Mouse (Mus musculus): ENCODE measurements around the gene Tmc6.

Gene Tmc6

DNA sequence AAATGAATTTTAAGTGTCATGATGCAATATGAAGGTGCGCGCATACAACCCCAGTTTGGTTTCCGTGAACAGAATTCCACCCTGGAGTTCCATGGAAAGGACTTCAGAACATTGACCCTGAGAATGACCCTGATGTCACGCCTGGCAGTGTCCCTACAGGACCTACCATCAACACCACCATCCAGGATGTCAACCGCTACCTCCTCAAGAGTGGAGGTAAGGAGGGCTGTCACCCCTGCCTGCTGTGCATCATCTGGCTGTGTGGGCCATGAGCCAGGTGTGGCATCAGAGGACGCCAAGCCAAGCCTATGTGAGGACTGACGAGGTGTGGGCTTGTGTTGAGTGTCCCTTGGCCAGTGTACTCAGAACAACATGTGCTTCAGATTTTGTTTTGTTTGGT, 26.1 kb downstream of the Tmc6 start:
- no peak for DNase-seq (ENCODE audit: low spot score in 2 of 2)

DNA sequence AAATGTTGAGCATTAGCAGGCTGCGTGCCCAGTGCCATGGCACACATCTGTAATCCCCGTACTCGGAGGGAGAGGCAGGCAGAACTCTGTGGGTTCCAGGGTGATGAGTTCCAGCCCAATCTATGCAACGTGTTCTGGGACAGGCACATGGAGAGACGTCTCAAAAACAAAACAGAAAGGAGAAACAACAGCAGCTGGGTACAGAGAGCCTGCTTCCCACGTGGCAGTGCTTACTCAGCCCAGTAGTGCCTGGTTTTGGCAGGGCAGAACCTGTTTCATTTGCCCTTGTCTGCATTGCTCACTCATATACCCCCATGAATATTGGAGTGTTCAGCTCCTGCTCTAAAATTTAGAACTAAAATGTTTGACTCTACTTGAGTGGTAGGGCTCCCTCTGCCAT, 30.5 kb downstream of the Tmc6 start:
- no peak for DNase-seq (ENCODE audit: low spot score in 2 of 2)

DNA sequence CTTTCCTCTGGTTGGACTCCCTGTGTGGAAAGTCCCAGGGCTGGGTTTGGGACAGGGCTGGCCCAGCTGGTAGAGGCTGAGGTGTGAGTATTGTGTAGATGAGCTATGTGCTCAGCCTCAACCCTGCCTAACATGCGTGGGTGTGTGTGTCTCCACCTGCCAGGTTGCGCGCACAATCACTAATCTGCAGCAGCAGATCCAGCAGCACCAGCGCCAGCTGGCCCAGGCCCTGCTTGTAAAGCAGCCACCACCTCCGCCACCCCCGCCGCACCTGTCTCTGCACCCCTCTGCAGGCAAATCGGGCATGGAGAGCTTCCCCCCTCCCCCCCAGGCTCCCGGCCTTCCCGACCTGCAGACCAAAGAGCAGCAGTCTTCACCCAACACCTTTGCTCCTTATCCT, 32.6 kb downstream of the Tmc6 start:
- no peak for DNase-seq (ENCODE audit: low spot score in 2 of 2)

DNA sequence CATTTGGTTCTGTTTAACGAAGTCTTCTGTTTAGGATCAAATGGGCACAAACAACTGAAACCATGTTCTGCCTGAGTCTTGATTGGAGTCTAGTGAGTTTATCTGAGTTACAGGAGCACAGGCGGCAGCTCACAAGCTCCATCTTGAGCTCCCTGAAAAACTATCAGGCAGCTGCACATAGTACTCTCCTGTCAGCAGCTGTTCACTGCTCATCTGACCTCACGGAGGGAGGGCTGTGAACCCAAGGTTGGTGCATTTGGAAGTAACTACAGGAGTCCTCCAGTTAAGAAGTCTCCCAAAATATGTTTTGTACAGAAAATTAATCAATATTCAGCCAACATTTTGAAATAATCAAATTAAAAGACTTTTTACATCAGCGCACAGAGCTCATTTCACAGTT, 33.4 kb downstream of the Tmc6 start:
- DNase-seq (ENCODE audit: low spot score in 2 of 2): no peak

DNA sequence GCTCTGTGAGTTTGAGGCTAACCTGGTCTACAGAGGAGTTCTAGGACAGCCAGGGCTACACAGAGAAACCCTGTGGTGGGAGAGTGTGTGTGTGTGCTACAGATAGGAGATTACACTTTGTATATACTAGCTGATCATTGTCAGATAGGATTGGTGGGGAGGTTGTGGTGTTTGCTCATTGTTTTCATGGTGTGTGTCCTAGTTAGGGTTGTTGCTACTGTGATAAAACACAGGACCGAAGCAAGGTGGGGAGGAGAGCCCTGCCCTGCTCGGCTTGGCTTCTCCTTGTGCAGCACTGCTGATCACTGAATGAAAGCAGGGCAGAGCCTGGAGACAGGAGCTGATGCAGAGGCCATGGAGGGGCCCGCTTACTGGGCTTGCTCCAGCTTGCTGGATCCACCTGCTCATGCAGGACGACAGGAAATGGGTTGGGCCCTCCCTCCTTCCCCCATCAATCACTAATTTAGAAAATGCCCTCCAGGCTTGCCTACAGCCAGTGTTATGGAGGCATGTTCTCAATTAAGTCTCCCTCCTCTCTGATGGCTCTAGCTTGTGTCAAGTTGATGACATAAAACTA, 38.5 kb downstream of the Tmc6 start:
- no peak for DNase-seq (ENCODE audit: low spot score in 2 of 2)

DNA sequence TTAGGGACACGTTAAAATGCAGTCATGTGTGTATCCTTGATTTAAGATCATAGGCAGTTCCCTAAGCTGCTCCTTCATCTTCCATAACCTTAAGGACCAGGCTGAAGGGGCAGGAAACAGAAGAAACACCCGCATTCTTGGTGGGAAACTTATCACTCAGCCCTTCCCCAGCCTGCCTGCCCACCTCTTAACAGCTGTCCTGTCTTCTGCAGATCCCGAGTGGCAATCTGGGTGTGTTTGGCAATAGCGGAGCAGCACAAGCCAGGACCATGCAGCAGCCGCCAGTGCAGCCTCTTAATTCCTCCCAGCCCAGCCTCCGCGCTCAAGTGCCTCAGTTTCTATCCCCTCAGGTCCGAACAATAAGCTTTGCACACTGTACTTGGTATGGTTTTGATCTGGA, 39.3 kb downstream of the Tmc6 start:
- no peak for DNase-seq (ENCODE audit: low spot score in 2 of 2)

DNA sequence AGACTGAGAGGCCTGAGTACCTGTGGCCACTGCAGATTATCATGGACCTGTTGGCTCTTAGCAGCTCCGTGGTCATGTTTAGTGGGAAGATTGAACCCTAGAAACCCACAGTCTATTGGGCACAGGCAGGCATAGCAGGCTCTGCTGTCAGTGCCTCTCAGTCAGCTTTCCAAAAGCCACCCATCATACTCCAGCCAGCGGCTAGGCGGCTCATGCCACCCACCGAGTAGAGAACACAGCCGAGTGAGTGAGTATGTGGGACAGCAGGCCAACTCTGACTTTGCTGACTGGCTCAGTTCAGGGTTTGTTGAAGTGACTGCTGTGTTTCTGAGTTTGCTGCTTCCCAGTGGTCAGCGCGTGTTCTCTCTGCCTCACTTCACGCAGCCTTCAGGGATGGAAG, 39.8 kb downstream of the Tmc6 start:
- DNase-seq (ENCODE audit: low spot score in 2 of 2): no peak

DNA sequence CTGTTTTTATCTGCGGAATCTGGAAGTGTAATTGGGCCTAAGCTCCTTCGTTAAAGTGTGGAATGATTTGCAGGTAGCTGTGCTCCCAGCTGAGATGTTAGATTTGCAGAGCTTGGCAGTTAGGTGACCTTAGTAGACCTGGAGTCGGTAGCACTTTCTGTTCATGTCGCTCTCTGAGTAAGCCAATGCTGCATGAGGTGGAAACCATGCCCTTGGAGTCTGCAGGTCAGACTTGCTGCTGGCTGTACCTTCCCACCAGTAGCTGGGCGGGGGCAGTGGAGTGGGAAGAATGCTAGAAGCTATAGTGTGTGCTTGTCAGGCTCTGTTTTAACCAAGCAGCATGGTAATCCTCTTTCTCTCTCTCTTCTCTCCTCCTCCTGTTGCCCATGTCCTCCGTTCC, 40.9 kb downstream of the Tmc6 start:
- DNase-seq (ENCODE audit: low spot score in 2 of 2): no peak

DNA sequence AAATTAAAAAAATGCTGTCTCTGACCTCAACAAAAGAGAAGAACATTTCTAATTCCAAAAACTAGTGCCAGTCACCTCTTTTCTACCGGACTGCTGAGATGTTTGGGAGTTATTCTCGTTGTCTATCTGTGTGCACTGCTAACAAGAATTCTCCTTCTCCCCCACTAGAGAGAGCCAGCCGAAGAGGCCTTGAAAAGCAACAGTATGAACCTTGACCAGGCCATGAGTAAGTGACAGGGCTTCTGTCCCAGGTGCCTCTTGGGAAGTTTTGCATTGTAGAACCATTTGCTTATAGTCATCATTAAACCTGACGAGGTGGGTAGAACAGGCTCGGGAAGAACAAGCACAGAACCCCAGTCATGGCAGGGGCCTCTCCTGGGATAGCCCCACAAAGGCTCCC, 43.9 kb downstream of the Tmc6 start:
- DNase-seq (ENCODE audit: low spot score in 2 of 2): no peak

DNA sequence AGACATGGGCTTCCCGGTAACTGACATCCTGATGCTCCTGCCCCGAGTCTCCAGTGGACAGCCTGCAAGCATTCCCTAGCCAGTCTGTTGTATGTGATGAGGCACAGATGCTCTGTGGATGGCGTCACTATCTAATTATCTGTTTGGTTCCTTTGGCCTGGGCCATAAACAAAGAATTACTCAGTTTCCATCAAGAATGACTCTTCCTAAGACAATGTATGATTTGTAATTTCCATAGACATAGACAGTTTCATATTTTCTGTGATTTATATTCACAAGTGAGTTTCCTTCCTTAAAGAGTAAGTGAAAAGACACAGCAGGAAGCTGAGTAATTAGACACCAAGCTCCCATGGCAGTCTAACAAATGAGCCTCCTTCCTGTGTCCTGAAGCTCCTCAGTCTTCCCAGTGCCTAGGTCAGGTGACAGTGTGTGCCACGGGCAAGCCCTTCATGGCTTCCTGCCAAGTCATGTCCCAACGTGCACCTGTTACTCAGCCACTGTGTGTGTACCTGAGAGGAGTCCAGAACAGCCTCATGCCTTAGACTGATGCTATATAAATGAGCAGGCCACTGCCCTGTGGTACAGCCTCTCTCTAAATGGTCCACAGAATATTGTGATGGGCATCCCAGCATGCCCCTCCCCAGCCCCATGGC, 45.8 kb downstream of the Tmc6 start:
- no peak for DNase-seq (ENCODE audit: low spot score in 2 of 2)

DNA sequence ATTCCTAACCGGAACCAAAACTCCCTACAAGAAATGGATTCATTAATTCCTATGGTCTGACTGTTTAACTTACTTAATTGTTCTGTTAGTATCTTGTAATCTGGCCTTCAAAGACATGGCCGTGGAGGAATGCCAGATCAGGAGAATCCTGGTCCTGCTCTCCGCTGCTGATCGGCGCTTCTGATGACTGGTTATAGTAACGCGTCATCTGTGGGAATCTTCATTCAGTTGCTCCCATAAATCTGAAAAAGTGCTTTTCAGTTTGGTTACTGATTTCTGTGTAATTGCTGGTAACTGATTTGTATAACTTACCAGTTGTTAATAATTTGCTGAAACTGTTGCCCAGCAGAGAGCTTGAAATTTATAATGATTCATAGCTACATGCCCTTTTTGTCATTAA, 50.5 kb downstream of the Tmc6 start:
- DNase-seq (ENCODE audit: low spot score in 2 of 2): no peak

DNA sequence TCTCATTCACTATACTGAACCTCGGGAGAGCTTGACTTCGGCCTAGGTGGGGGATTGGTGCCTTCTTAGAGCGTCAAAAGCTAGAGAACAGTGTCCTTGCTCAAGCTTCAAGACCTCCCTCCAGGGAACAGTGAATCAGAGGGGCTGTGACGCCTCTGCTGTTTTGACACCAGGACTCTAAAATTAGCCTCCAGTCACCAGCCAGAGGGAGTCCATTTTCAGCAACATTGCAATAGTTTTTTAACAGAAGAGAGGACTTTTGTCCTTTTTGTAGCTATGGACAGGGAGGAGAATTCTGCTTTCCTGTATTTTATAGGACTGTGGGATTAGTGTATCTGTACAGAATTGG, 51.5 kb downstream of the Tmc6 start:
- no peak for DNase-seq (ENCODE audit: low spot score in 2 of 2)

DNA sequence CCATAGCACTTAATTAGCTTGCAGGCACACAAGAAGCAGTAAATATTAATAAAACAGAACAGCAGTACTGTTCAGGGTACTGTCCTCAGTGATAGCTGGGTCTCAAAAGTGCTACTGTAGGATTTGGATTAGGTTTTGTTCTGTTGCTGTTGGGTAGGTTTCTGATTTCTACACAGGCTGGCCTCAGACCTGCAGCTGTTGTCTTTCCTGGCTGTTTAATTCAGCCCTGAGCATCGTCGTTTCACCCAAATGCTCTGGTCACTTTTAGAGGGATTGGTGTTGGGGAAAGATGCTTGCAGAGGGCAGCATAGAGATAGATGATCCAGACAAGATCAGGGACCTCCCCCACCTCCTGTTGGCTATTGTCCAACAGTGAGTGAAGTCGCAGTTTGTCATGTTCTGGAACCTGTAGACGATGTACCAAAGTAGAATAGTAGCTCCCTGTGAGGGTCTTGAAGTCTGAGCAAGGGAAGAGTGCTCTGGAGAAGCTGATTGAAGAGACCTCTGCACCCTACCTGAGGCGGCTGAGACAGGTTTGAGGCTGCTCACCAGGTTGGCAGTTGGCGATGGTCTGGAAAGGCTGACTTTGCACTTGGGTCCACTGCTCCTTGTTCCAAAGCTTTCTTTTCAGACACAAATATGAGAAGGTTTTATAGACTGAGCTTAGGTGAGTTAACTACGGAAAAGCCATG, 52.1 kb downstream of the Tmc6 start:
- DNase-seq (ENCODE audit: low spot score in 2 of 2): no peak

DNA sequence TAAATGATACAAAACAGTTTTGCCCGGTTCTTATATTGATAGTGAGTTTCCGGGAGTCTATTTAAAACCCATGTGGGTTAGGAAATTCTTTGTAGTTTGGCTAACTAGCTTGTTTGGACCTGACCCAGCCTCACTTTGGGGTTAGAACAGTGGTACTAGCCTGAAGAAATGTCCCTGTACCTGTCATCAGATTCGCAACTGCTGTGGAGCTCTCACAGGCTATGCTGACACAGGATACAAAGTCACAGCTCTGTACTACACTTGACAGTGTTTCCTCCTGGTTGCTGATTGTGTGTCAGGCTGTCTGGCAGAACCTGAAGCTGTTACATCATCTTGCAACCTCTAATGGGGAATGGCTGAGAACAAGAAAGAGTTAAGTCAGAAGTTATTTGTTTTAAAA, 52.7 kb downstream of the Tmc6 start:
- DNase-seq (ENCODE audit: low spot score in 2 of 2): peak in 1 of 2 experiments; percentile 28

DNA sequence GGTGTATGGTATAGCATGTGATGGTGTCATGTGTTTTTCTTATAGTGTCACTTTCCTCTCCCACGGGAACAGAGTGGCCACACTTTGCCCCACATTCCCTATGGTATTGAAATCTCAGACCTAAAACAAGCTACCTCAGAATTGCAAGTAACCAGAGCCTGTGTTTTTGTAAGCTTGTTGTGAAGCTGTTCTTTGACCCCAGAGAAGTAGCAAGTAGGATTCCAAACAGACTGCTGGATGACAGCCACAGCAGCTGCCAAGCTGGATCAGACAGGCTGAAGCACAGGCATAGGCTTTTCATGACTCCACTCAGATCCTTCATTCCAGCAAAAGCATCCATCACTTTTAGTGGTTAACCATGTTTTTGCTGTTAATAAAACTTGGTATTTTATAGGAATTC, 53.2 kb downstream of the Tmc6 start:
- peak; percentile 46 to 55 for DNase-seq (ENCODE audit: low spot score in 2 of 2)

DNA sequence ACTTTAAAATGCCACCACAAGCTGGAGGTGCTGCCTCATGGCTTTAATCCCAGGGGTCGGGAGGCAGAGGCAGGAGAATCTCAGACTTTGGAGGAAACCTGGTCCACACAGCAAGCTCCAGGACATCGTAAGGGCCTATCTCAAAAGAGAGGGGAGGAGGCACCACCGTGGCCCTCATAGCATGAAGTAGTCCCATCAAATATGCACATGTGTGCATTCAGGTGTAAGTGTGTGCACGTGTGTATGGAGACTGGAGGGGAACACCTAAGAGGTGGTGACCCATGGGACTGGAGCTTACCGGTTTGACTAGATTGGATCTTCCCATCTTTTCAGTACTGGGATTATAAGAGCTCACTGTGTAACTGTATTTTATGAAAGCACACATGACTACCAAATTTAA, 53.8 kb downstream of the Tmc6 start:
- no peak for DNase-seq (ENCODE audit: low spot score in 2 of 2)

DNA sequence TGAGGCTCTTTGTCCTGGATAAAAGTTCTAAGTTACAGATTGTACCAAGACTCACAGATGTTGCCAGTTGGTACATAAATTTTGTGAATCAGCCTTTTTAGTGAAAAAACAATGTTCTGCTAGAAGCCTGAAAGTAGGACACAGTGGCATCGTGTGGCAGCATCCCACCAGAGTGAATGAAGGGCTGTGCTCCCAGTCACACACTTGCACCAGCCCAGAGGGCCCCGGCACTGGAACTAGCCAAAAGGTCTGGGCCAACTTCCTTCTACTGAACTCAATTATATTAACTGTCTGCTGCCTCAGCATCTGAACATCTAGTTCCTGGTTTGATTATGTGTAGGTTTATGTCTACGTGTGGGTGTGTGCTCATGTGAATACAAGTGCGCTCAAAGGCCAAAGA, 55.0 kb downstream of the Tmc6 start:
- DNase-seq (ENCODE audit: low spot score in 2 of 2): no peak

DNA sequence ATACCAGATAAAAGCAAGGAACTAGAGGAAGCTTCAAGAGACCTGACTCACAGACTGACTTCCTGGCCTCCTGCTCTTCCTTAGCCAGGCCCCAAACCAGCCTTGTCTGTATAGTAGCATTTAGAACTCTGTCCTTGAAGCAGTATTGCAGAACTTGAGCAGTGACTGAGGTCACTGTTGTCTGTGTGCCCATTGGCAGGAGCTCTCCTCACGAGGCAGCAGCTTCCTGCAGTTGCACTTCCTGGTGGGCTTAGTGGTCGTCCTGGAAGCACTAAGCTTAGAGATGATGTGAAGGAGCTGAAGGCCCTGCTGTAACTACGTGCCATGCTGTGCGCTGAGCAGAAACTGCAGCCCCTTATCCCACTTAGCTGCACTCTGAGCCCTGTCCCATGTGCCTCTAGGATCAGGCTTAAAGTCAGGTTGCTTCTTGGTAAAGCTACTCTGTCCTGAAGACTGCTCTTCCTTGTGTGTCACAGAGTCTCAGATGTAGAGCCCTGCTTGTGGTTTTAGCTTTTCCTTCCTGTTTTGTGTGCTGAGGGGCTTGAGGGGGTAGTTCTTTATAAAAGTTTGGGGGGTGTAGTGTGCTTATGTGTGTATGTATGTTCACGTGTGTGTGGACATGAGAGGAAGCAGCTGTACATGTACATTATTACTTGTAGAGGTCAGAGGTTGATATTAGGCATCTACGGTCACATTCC, 57.2 kb downstream of the Tmc6 start:
- DNase-seq (ENCODE audit: low spot score in 2 of 2): no peak

DNA sequence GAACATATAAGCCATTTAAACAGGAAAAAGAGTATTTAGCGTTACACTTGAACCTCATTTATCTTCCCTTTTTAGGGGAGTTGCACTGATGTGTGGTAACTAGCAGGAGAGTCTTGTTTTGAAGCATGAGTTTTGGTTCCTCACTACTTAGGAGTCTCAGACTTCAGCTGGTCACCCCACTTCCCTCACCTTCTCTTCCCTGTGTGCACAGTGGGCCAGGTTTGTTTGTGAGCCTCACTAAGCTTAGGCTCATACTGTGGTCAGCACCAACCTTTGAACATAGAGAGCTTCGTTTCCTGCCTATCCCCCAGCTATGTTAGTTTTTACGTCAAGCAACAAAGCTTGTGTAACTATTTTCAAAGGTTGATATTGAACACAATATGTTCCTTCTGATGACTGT, 63.2 kb downstream of the Tmc6 start:
- no peak for DNase-seq (ENCODE audit: low spot score in 2 of 2)
